In genomic region chr8:84663483-84664327, GRCm38 (mm10) we compare ENCODE assay signal across 7 mouse cellular contexts. TPM values are rescaled to one million over a fixed set of nuclear protein-coding genes. Genes with fewer than 3 reads are reported as not detected.
A peak's percentile ranks its signal among the peaks of the same experiment; 100 is the strongest.
DNase-seq lines count a peak whose midpoint lies in the region; ATAC-seq lines count a peak whose summit lies in the region.

No protein-coding gene starts in this region.

- H3K27ac ChIP-seq in embryonic facial prominence, embryonic 10.5 days (replicated peaks): peak overlapping the region; percentile 96
- peak overlapping the region; percentile 92 for H3K27ac ChIP-seq in limb, embryonic 11.5 days (replicated peaks; ENCODE audit: low read depth, low read length)
- H3K27ac ChIP-seq in midbrain, embryonic 14.5 days (replicated peaks; ENCODE audit: low read depth, low read length): peak overlapping the region; percentile 78

- peak; percentile 97 for DNase-seq in adrenal gland, postnatal 10 days
- peak; percentile 98 for DNase-seq in embryonic facial prominence, embryonic 10.5 days (ENCODE audit: low spot score)
- DNase-seq in kidney, adult 18-20 months: peak; percentile 97
- DNase-seq in limb, embryonic 11.5 days (ENCODE audit: low spot score): peak; percentile 97
- DNase-seq in midbrain, embryonic 14.5 days: peak; percentile 97
- peak; percentile 90 to 93 for DNase-seq in spleen, adult 18-20 months

- peak overlapping the region; percentile 82 for H3K4me2 ChIP-seq in limb, embryonic 11.5 days (ENCODE audit: low read depth, severe bottlenecking)
- peak overlapping the region; percentile 91 for H3K4me2 ChIP-seq in midbrain, embryonic 14.5 days (ENCODE audit: low read length)

- no peaks in the 10 kb centered on the region for H3K9me3 ChIP-seq in embryonic facial prominence, embryonic 10.5 days
- H3K9me3 ChIP-seq in limb, embryonic 11.5 days (ENCODE audit: control insufficient read depth, low read length): no peaks in the 10 kb centered on the region
- no peaks in the 10 kb centered on the region for H3K9me3 ChIP-seq in midbrain, embryonic 14.5 days (ENCODE audit: control insufficient read depth, low read length)

- peak overlapping the region; percentile 99 for H3K4me3 ChIP-seq in embryonic facial prominence, embryonic 10.5 days
- peak overlapping the region; percentile 99 for H3K4me3 ChIP-seq in limb, embryonic 11.5 days (ENCODE audit: low read depth, low read length)
- H3K4me3 ChIP-seq in midbrain, embryonic 14.5 days (replicated peaks; ENCODE audit: low read depth, low read length): peak overlapping the region; percentile 59

- H3K4me1 ChIP-seq in embryonic facial prominence, embryonic 10.5 days: peaks cover 43% of the 10 kb centered on the region
- peaks cover 14% of the 10 kb centered on the region for H3K4me1 ChIP-seq in limb, embryonic 11.5 days (ENCODE audit: control insufficient read depth, insufficient read depth, low read length)
- H3K4me1 ChIP-seq in midbrain, embryonic 14.5 days (ENCODE audit: control insufficient read depth, insufficient read depth, low read length): peaks cover 29% of the 10 kb centered on the region

- no peaks in the 10 kb centered on the region for H3K27me3 ChIP-seq in embryonic facial prominence, embryonic 10.5 days (replicated peaks; ENCODE audit: low read depth, poor library complexity, severe bottlenecking)
- H3K27me3 ChIP-seq in limb, embryonic 11.5 days (ENCODE audit: control insufficient read depth, insufficient read depth, low read length): no peaks in the 10 kb centered on the region
- H3K27me3 ChIP-seq in midbrain, embryonic 14.5 days (ENCODE audit: control insufficient read depth, insufficient read depth, low read length): no peaks in the 10 kb centered on the region

- peak; percentile 41 for ATAC-seq in granulocyte monocyte progenitor cell, adult 5-6 weeks (replicated peaks; ENCODE audit: poor library complexity, severe bottlenecking)
- ATAC-seq in limb, embryonic 11.5 days (ENCODE audit: insufficient number of reproducible peaks, low FRiP score, low TSS enrichment, low read depth): peak; percentile 85
- ATAC-seq in midbrain, embryonic 14.5 days (ENCODE audit: low FRiP score, low TSS enrichment): peak; percentile 82

- peak overlapping the region; percentile 75 for H3K9ac ChIP-seq in limb, embryonic 11.5 days (ENCODE audit: low read length)
- H3K9ac ChIP-seq in midbrain, embryonic 14.5 days (replicated peaks; ENCODE audit: low read length): peak overlapping the region; percentile 72

- 4% methylated on average over 43 of the region's 43 CpGs for WGBS in embryonic facial prominence, embryonic 10.5 days
- WGBS in limb, embryonic 11.5 days: 3% methylated on average over 43 of the region's 43 CpGs
- WGBS in midbrain, embryonic 14.5 days: 3% methylated on average over 43 of the region's 43 CpGs

- peaks cover 22% of the 10 kb centered on the region for H3K36me3 ChIP-seq in embryonic facial prominence, embryonic 10.5 days (replicated peaks)
- H3K36me3 ChIP-seq in limb, embryonic 11.5 days (ENCODE audit: control insufficient read depth, insufficient read depth, low read length): no peaks in the 10 kb centered on the region; the same call in 1 of the 2 replicates
- H3K36me3 ChIP-seq in midbrain, embryonic 14.5 days (ENCODE audit: control insufficient read depth, insufficient read depth, low read length): peaks cover 6% of the 10 kb centered on the region; the same call in 1 of the 2 replicates

RNA-seq across cellular contexts. Expression of gene Ier2, which starts 1.1 kb away (rescaled TPM):
- 10 to 100 TPM; 33.3 to 63.4 TPM for total RNA-seq in adrenal gland, postnatal 10 days (2021)
- polyA plus RNA-seq in embryonic facial prominence, embryonic 10.5 days (2016; fragmentation: Nextera tagmentation; extraction: Ambion mirVana): 140 and 148 TPM in 2 replicates
- 33.3 and 44.1 TPM in 2 replicates for total RNA-seq in granulocyte monocyte progenitor cell, adult 5-6 weeks (2014; fragmentation: Nextera tagmentation)
- 40.7 and 47.6 TPM in 2 replicates for total RNA-seq in granulocyte monocyte progenitor cell, adult 5-6 weeks (2017)
- polyA plus RNA-seq in limb, embryonic 11.5 days (2014; fragmentation: Nextera tagmentation; extraction: Ambion mirVana): 149 and 156 TPM in 2 replicates
- 15.5 and 16.0 TPM in 2 replicates for polyA plus RNA-seq in midbrain, embryonic 14.5 days (2014; fragmentation: Nextera tagmentation; extraction: Ambion mirVana)

RNA-seq across cellular contexts. Expression of gene Trmt1, which starts 22.4 kb away (rescaled TPM):
- total RNA-seq in adrenal gland, postnatal 10 days (2021): 10 to 100 TPM; 63.4 to 82.8 TPM
- 69.1 and 71.2 TPM in 2 replicates for polyA plus RNA-seq in embryonic facial prominence, embryonic 10.5 days (2016; fragmentation: Nextera tagmentation; extraction: Ambion mirVana)
- 76.9 and 123 TPM in 2 replicates for total RNA-seq in granulocyte monocyte progenitor cell, adult 5-6 weeks (2014; fragmentation: Nextera tagmentation)
- total RNA-seq in granulocyte monocyte progenitor cell, adult 5-6 weeks (2017): 73.8 and 95.9 TPM in 2 replicates
- 65.7 and 65.9 TPM in 2 replicates for polyA plus RNA-seq in limb, embryonic 11.5 days (2014; fragmentation: Nextera tagmentation; extraction: Ambion mirVana)
- polyA plus RNA-seq in midbrain, embryonic 14.5 days (2014; fragmentation: Nextera tagmentation; extraction: Ambion mirVana): 56.9 and 59.6 TPM in 2 replicates

RNA-seq across cellular contexts. Expression of gene Nacc1, which starts 24.0 kb away (rescaled TPM):
- 10 to 100 TPM; 59.1 to 62.9 TPM for total RNA-seq in adrenal gland, postnatal 10 days (2021)
- polyA plus RNA-seq in embryonic facial prominence, embryonic 10.5 days (2016; fragmentation: Nextera tagmentation; extraction: Ambion mirVana): 30.4 and 30.8 TPM in 2 replicates
- total RNA-seq in granulocyte monocyte progenitor cell, adult 5-6 weeks (2014; fragmentation: Nextera tagmentation): 92.9 and 98.1 TPM in 2 replicates
- total RNA-seq in granulocyte monocyte progenitor cell, adult 5-6 weeks (2017): 46.5 and 59.2 TPM in 2 replicates
- 26.4 and 26.7 TPM in 2 replicates for polyA plus RNA-seq in limb, embryonic 11.5 days (2014; fragmentation: Nextera tagmentation; extraction: Ambion mirVana)
- 19.1 and 20.2 TPM in 2 replicates for polyA plus RNA-seq in midbrain, embryonic 14.5 days (2014; fragmentation: Nextera tagmentation; extraction: Ambion mirVana)

RNA-seq across cellular contexts. Expression of gene Lyl1, which starts 37.6 kb away (rescaled TPM):
- 1 to 10 TPM; 7.8 to 8.5 TPM for total RNA-seq in adrenal gland, postnatal 10 days (2021)
- 4.3 and 5.5 TPM in 2 replicates for polyA plus RNA-seq in embryonic facial prominence, embryonic 10.5 days (2016; fragmentation: Nextera tagmentation; extraction: Ambion mirVana)
- total RNA-seq in granulocyte monocyte progenitor cell, adult 5-6 weeks (2014; fragmentation: Nextera tagmentation): 82.1 and 133 TPM in 2 replicates
- 65.9 and 73.3 TPM in 2 replicates for total RNA-seq in granulocyte monocyte progenitor cell, adult 5-6 weeks (2017)
- 3.9 and 4.8 TPM in 2 replicates for polyA plus RNA-seq in limb, embryonic 11.5 days (2014; fragmentation: Nextera tagmentation; extraction: Ambion mirVana)
- 1.5 and 3.8 TPM in 2 replicates for polyA plus RNA-seq in midbrain, embryonic 14.5 days (2014; fragmentation: Nextera tagmentation; extraction: Ambion mirVana)

RNA-seq across cellular contexts. Expression of gene G430095P16Rik, which starts 59.1 kb away (rescaled TPM):
- total RNA-seq in adrenal gland, postnatal 10 days (2021): under 1 TPM; 0.51 to 0.88 TPM
- 1.6 and 3.6 TPM in 2 replicates for polyA plus RNA-seq in embryonic facial prominence, embryonic 10.5 days (2016; fragmentation: Nextera tagmentation; extraction: Ambion mirVana)
- 11.0 and 17.9 TPM in 2 replicates for total RNA-seq in granulocyte monocyte progenitor cell, adult 5-6 weeks (2014; fragmentation: Nextera tagmentation)
- total RNA-seq in granulocyte monocyte progenitor cell, adult 5-6 weeks (2017): 4.4 and 4.8 TPM in 2 replicates
- 7.7 and 8.6 TPM in 2 replicates for polyA plus RNA-seq in limb, embryonic 11.5 days (2014; fragmentation: Nextera tagmentation; extraction: Ambion mirVana)
- polyA plus RNA-seq in midbrain, embryonic 14.5 days (2014; fragmentation: Nextera tagmentation; extraction: Ambion mirVana): 0.67 and 0.91 TPM in 2 replicates

Comparison
In these comparisons a context has a peak if more than half of its experiments do, and no peak if none do; other contexts are left out.
1. Peak in every context shown above with its lines: DNase-seq, ATAC-seq, H3K4me3 ChIP-seq and H3K27ac ChIP-seq.